Mouse (Mus musculus) forebrain, embryonic 11.5 days (tissue): ENCODE data around the gene Cd300ld2. TPM values are rescaled to one million over a fixed set of nuclear protein-coding genes. Genes with fewer than 3 reads are reported as not detected.

Source experiments
- ATAC-seq: fragments of 200-750 bp; cut with Nextera tagmentation; replicated peaks from 2 replicates; pipeline ENCODE4 v1.8.0; 2017; ENCODE audit warnings: moderate TSS enrichment; ENCODE audit not compliant: low FRiP score
- DNase-seq: peaks from one replicate; pipeline ENCODE4 v3.0.0-alpha.2; 2017; ENCODE audit warnings: low spot score
- H3K27ac ChIP-seq: fragments of 300-500 bp; sonication (generic); 2 replicates; pipeline ENCODE4 v1.5.1; 2014; ENCODE audit warnings: low read depth, low read length
- H3K27me3 ChIP-seq: fragments of 300-500 bp; sonication (generic); 2 replicates; pipeline ENCODE4 v1.6.1; 2014; ENCODE audit warnings: mild to moderate bottlenecking, low read length, mixed read lengths; ENCODE audit not compliant: control insufficient read depth, insufficient read depth
- H3K36me3 ChIP-seq: fragments of 300-500 bp; sonication (generic); 2 replicates; pipeline ENCODE4 v1.6.1; 2014; ENCODE audit warnings: mild to moderate bottlenecking, low read length, moderate library complexity, mixed read lengths; ENCODE audit not compliant: control insufficient read depth, insufficient read depth
- H3K4me1 ChIP-seq: fragments of 300-500 bp; sonication (generic); replicated peaks from 2 replicates; pipeline ENCODE4 v1.6.1; 2014; ENCODE audit warnings: low read length, mixed read lengths; ENCODE audit not compliant: control insufficient read depth, insufficient read depth
- H3K4me2 ChIP-seq: fragments of 300-500 bp; sonication (generic); 2 replicates; pipeline ENCODE4 v1.6.1; 2014; ENCODE audit warnings: low read depth, mild to moderate bottlenecking, low read length, moderate library complexity, mixed read lengths; ENCODE audit not compliant: severe bottlenecking
- H3K4me3 ChIP-seq: fragments of 300-500 bp; sonication (generic); 2 replicates; pipeline ENCODE4 v1.5.1; 2014; ENCODE audit warnings: low read depth, low read length
- H3K9ac ChIP-seq: fragments of 300-500 bp; sonication (generic); 2 replicates; pipeline ENCODE4 v1.6.1; 2014; ENCODE audit warnings: low read length
- H3K9me3 ChIP-seq: fragments of 300-500 bp; sonication (generic); 2 replicates; pipeline ENCODE4 v1.6.1; 2016; ENCODE audit warnings: low read length, mixed read lengths; ENCODE audit not compliant: control insufficient read depth
- WGBS: fragments of 180-500 bp; shearing (Covaris S2); extraction: QIAGEN DNeasy Blood & Tissue Kit; methylation state at CpG from one replicate; pipeline ENCODE4 v1.1.7; 2014; 5-methylcytosine and 5-hydroxymethylcytosine counted together
- polyA plus RNA-seq: library from polyadenylated mRNA; unstranded; fragments of >200 nt; fragmentation: Nextera tagmentation; extraction: Ambion mirVana; gene quantifications from 2 replicates; pipeline ENCODE4 v1.2.1, GENCODE M21; 2014

The Cd300ld2 gene
- polyA plus RNA-seq, 1 experiment from 2014 or later, result not detected

DNA sequence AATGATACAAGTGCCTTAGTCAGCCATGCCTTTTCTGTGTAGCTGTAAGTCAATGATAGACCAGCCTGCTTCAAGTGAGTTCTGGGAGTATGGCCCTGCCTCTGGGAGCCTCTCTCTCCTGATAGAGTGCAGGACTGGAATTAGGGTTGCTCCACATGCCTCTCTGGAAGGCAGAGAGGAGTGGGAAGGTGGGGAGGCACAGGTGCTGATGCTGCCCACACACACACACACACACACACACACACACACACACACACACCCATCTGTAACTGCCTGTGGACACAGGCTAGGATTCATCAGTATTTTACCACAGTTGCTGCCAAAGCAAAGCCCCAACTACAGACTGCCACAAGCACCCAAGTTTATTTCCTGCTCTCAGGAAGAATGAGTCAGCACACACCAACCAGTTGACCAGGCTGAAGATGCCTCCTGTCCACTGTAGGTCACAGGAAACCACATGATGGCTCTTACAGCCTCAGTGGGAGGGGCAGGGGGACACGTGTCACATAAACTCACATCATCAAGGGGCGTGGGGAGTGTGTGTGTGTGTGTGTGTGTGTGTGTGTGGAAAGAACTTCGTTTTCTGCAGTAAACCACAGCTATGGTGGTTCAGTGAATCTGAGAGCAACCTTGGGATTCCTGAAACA is 50.7 kb downstream of the Cd300ld2 start:
- DNase-seq, result no peak
- no peaks in the 10 kb centered on the region for H3K27me3 ChIP-seq
- WGBS, result 61% methylated on average over 3 of the region's 3 CpGs
- H3K4me3 ChIP-seq, result no peak overlapping the region
- H3K27ac ChIP-seq, result no peak overlapping the region
- ATAC-seq, result no peak
- no peak overlapping the region for H3K9ac ChIP-seq
- H3K9me3 ChIP-seq, result no peaks in the 10 kb centered on the region
- H3K36me3 ChIP-seq, result no peaks in the 10 kb centered on the region
- H3K4me1 ChIP-seq, result no peaks in the 10 kb centered on the region
- H3K4me2 ChIP-seq, result no peak overlapping the region

DNA sequence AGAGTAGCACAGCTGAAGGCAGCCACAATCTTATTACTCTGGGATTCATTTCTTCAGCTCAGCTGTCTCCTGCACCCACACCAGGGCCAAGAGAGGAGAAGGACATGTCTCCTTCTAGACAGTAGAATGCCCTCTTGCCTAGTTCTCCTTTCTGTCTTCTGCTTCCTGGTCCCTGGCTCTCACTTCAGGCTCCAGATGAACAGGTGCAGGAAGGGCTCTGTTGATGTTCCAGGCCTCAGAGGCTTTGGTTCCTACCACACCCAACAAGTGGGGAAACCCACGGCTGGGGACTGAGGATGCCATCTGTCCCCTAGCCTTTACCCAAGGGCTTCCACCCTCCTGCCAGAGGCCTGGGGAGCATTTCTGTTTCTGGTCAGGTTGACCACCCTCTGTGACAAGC is 55.6 kb downstream of the Cd300ld2 start:
- Histone ChIP-seq H3K4me3 (no peak overlapping the region), H3K36me3 (no peaks in the 10 kb centered on the region), H3K4me2 (no peak overlapping the region), H3K9me3 (no peaks in the 10 kb centered on the region), H3K27me3 (no peaks in the 10 kb centered on the region), H3K9ac (no peak overlapping the region), H3K27ac (no peak overlapping the region), H3K4me1 (no peaks in the 10 kb centered on the region)
- WGBS, result 81% methylated on average over 1 of the region's 1 CpGs
- DNase-seq (no peak), ATAC-seq (no peak)

Other genes with a start within 250 kb of the Cd300ld2 start
- 42.2 and 47.3 TPM in 2 replicates for gene Btbd17, start 220.2 kb downstream of the Cd300ld2 start, polyA plus RNA-seq
- gene Gpr142, start 217.3 kb downstream of the Cd300ld2 start, polyA plus RNA-seq, result not detected in 2 replicates
- gene Gprc5c, start 165.0 kb downstream of the Cd300ld2 start, polyA plus RNA-seq, result 14.1 and 14.4 TPM in 2 replicates
- 0.35 and 0.64 TPM in 2 replicates for gene Cd300a, start 126.2 kb downstream of the Cd300ld2 start, polyA plus RNA-seq
- gene Cd300lb, start 81.8 kb downstream of the Cd300ld2 start, polyA plus RNA-seq, result 0.15 TPM in 1 of 2 replicates, not detected in the other
- gene Cd300c, start 47.0 kb downstream of the Cd300ld2 start, polyA plus RNA-seq, result not detected in 2 replicates
- gene Cd300ld, start 26.3 kb downstream of the Cd300ld2 start, polyA plus RNA-seq, result not detected in 2 replicates
- gene Cd300c2, start 14.3 kb downstream of the Cd300ld2 start, polyA plus RNA-seq, result 0.65 and 0.77 TPM in 2 replicates
- not detected in 2 replicates for gene Cd300ld4, start 10.8 kb upstream of the Cd300ld2 start, polyA plus RNA-seq
- not detected in 2 replicates for gene Cd300ld5, start 21.6 kb upstream of the Cd300ld2 start, polyA plus RNA-seq
- not detected in 2 replicates for gene Cd300ld3, start 32.2 kb upstream of the Cd300ld2 start, polyA plus RNA-seq
- gene Cd300e, start 46.0 kb upstream of the Cd300ld2 start, polyA plus RNA-seq, result not detected in 2 replicates
- gene Rab37, start 75.2 kb upstream of the Cd300ld2 start, polyA plus RNA-seq, result 0.83 and 0.98 TPM in 2 replicates
- not detected in 2 replicates for gene Cd300lf, start 117.8 kb upstream of the Cd300ld2 start, polyA plus RNA-seq
- gene Slc9a3r1, start 147.1 kb upstream of the Cd300ld2 start, polyA plus RNA-seq, result 34.3 and 35.2 TPM in 2 replicates
- gene Tmem104, start 171.3 kb upstream of the Cd300ld2 start, polyA plus RNA-seq, result 8.8 and 9.2 TPM in 2 replicates
- 13.8 and 16.0 TPM in 2 replicates for gene Nat9, start 171.7 kb upstream of the Cd300ld2 start, polyA plus RNA-seq